Mouse (Mus musculus) heart, postnatal 10 days (tissue): Measurements from ENCODE around the gene Abca4. TPM values are rescaled to one million over a fixed set of nuclear protein-coding genes. Genes with fewer than 3 reads are reported as not detected.

ENCODE experiments used
- DNase-seq, 2 experiments: peaks; one replicate each; pipeline ENCODE4 v3.0.0; 2021
- intact Hi-C: fragments of 180-260 bp; cut with DNase I; formaldehyde crosslinking; loops from one replicate; pipeline ENCODE4 v1.15.1; 2025
- total RNA-seq, 2 experiments: library from RNA; stranded (reverse); gene quantifications; 2 replicates each; pipeline ENCODE4 v1.2.3; 2021

Abca4 gene
- total RNA-seq, 2 experiments from 2014 or later = 4.5 to 5.3 TPM

GRCm38 (mm10) chr3:122103864-122104808, 59.9 kb downstream of the Abca4 start:
- intact Hi-C loops = loop anchor here (1.0 to 2.0 kb wide), 5 partner anchors 16 to 219 kb away; no protein-coding TSS in a partner anchor
- DNase-seq = peak; percentile 88 to 95

- intact Hi-C loops = no loop called here
- no peak for DNase-seq
Measured at GRCm38 (mm10) chr3:122106920-122107319, 62.7 kb downstream of the Abca4 start.

DNA sequence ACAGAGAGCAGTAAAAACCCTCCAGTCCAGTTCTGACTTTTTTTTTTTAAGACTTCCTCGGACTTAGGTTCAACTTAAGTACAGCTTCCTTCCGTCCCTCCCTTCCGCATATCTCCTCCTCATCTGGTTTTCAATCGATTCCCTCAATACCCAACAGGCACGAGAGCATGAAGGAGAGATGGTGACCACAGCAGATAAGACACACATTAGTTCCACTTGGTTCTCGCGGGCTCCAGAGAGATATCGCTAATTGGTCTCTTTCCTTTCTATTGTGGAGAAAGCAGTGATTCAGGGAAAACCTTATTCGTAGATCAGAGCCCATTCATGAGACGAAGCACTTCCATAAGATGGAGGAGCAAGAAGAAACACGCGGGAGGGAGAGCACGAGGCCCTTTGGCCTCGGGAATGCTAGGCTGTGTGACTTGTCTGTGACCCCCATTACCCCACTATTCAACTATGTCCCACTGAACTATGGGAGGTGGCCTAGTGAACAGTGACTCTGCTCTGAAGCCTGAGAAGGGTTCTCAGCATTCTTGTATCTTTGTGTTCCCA, 63.5 kb downstream of the Abca4 start:
- DNase-seq = no peak
- intact Hi-C loops = no loop called here

DNA sequence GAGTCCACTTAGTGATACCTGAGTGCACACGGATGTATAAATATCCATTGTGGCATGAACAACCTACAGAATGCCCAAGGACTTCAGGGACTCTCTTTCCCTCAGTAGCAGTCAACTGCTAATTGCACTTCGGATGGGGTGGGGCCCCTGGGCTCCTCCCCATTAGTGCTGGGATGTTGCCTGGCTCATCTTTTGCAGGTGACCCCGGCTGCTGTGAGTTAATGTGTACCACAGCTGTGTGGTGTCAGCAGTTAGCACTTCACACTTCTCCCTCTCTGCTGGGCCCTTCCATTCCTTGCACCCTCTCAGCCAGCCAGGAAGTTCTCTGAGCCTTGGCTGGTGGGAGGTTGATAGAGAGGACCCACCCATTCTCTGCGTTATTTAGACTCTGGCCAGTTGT, 65.2 kb downstream of the Abca4 start:
- intact Hi-C loops = no loop called here
- no peak for DNase-seq

DNA sequence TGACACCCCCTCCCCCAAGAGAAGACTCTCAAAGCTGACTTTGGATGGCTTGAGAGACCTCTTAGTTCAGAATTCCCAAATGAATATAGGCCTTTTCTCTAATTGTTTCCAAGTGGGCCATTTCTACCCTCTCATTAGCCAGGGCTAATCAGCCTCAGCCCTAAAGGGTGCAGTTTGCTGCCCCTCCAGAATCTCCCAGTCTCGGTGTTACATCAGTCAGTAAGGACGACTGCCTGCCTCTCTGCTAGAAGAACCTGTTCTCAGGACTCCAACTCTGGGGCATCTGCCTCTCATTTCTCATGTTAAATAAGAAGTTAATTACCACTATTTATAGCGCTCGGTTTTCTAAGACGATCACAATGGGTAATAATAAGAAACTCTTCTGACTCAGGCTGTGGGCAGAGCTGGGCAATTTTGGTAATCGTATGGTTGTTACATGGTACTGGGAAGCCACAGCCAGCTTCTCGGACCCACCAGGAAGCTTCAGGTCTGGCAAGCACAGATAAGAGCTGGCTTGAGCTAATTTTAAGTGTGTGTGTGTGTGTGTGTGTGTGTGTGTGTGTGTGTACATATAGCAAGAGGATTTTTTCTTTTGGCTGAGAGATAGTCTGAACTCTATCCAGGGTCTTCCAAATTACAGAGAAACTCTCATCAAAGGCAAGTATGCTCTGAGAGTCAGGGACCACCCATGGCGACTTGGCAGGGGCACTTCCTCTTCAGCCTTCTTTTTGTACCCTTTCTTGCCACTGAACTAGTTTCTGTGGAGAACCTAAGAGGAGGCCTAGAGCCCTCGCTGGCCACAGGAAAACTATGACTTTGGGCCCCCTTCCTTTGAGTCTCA, 67.1 kb downstream of the Abca4 start:
- DNase-seq = no peak
- intact Hi-C loops = no loop called here

DNA sequence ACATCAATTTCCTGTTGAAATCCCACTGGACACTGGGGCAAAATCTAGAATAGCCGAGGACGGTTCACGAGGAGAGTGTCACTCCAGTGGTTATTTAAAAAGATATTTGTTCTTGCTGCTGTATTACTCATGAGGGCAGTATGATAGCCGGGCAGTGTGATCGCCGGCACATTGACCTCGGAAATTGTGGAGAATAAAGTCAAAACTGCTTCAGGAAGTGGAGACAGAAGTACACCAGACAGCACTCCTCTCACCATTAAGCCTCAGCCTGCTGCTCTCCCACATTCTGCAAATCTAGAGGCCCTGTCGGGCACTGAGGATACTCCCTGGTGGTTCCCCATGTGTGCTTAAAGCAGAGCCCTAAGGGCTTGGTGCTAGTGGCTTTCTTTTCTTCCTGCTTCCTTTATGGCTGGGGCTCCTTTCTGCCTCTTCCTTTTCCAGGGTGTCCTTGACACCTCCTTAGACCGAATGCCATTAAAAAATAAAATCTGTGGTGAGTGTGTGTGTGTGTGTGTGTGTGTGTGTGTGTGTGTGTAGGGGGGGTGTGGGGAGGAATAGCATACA, 74.5 kb downstream of the Abca4 start:
- no peak for DNase-seq
- intact Hi-C loops = no loop called here

DNA sequence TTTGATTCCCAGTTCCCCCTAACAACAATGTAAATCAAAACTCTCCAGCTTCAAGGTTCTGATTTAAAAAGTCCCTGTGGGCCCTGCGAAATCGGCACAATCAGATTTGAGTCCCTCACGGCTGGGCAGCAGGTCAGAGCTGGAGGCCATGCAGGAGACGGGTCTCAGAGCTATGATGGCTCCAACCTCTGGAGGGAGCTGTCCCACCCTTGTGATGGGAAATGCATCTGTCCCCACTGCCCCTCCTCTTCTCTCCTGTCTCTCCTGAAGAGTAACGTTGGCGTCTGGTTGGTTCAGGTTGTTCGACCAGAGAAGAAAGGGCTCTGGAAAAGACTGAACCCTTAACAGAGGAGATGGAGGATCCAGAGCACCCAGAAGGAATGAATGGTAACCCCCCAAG, 75.5 kb downstream of the Abca4 start:
- no peak for DNase-seq
- intact Hi-C loops = loop anchor here (1.0 to 2.0 kb wide), 3 partner anchors 15 to 151 kb away; no protein-coding TSS in a partner anchor

DNA sequence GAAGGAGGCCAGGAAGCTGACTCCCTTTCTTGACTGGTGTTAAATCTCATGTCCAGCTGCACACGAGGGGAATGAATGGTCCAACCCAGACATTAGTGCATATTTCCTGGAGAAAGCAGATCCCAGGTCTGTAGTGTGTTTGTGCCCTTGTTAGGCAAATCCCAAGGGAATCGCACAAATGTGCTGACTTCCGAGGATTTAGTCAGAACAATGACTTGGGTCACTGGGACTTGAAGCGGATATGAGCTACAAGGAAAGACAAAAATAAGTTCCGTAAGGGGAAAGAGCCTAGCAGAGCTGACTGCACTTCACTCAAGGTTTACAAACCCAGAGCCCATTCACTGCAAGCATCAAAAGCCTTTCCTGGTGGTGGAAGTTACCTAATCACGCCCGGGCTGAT, 76.0 kb downstream of the Abca4 start:
- intact Hi-C loops = loop anchor here (1.0 to 2.0 kb wide), 3 partner anchors 16 to 151 kb away; no protein-coding TSS in a partner anchor
- peak; percentile 53 to 63 for DNase-seq

DNA sequence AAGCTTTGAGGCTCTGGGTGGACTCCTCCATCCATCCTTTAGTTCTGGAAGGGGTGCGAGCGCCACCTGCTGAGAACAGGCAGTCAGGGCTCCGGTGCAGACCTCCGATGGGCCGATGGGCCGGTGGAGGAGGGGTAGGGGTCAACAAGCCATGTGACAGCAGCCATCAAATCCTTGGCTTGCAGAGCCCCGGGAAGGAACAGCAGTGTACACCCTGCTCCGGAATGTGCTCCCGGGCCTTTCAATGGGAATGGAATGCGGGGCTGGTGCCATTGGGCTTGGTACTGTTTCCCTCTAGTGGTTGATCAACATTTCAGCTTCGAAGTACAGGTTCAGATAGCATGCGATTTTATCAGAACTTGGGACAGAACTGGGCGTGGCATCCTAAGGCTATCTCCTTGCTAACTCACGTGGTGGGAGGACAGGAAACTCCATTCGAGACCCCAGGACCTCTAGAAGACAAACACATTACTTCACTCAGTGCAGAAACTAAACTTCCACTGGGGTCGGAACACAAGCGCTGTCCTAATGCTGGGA, 78.0 kb downstream of the Abca4 start:
- intact Hi-C loops = loop anchor here (1.0 kb wide), 2 partner anchors 18 to 237 kb away; no protein-coding TSS in a partner anchor
- peak; percentile 97 to 99 for DNase-seq

GRCm38 (mm10) chr3:122122838-122123237, 78.6 kb downstream of the Abca4 start:
- intact Hi-C loops = loop anchor here (1.0 kb wide), 2 partner anchors 17 to 238 kb away; no protein-coding TSS in a partner anchor
- DNase-seq = no peak

DNA sequence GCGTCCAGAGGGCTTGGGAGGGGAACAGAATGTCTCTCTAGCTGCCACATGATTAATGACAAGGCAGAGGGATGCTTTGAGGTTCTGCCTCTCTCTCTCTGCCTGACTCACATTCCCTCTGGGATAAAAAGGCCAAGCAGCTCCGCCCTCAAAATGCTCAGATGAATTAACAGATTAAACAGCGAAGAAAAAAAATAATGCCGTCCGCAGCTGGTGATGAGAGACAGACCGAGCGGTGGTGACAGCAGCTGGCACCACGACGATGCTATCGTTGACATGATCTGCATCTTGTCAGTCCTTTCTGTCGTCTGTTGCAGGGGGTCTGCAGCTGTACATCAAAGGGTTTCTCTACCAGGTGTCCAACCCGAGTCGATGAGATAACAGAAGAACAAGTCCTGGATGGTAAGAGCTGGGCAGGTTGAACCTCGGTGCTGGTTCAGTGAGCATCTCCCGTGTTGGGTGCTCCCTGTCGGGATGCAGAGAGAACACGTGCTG, 84.8 kb downstream of the Abca4 start:
- no peak for DNase-seq
- intact Hi-C loops = no loop called here

DNA sequence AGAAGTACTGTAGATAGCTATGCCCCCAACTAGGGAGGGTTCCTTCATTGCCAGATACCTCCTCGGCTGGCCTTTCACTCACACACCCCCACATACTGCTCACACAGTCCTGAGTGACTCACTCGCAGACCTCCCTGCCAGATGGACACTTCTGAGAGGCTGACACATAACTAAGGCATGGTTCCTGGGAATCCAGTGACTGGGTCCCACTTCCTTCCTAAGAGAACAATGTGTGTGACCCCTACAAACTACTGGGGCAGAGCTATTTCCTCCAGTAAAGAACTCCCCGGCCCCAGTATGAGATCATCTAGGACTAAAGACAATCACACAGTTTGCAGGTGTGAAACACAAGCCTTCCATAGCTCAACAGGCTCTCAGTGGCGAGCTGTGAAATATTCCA, 86.5 kb downstream of the Abca4 start:
- intact Hi-C loops = loop anchor here (10.0 kb wide), 1 partner anchor 596 kb away; the partner anchor contains the start of gene Slc44a3
- peak; percentile 71 to 78 for DNase-seq

GRCm38 (mm10) chr3:122131633-122132032, 87.4 kb downstream of the Abca4 start:
- intact Hi-C loops = loop anchor here (10.0 kb wide), 1 partner anchor 597 kb away; the partner anchor contains the start of gene Slc44a3
- no peak for DNase-seq

GRCm38 (mm10) chr3:122133255-122133654, 89.0 kb downstream of the Abca4 start:
- intact Hi-C loops = loop anchor here (10.0 kb wide), 1 partner anchor 598 kb away; the partner anchor contains the start of gene Slc44a3
- no peak for DNase-seq

GRCm38 (mm10) chr3:122133840-122134239, 89.6 kb downstream of the Abca4 start:
- intact Hi-C loops = loop anchor here (10.0 kb wide), 1 partner anchor 599 kb away; the partner anchor contains the start of gene Slc44a3
- no peak for DNase-seq

DNA sequence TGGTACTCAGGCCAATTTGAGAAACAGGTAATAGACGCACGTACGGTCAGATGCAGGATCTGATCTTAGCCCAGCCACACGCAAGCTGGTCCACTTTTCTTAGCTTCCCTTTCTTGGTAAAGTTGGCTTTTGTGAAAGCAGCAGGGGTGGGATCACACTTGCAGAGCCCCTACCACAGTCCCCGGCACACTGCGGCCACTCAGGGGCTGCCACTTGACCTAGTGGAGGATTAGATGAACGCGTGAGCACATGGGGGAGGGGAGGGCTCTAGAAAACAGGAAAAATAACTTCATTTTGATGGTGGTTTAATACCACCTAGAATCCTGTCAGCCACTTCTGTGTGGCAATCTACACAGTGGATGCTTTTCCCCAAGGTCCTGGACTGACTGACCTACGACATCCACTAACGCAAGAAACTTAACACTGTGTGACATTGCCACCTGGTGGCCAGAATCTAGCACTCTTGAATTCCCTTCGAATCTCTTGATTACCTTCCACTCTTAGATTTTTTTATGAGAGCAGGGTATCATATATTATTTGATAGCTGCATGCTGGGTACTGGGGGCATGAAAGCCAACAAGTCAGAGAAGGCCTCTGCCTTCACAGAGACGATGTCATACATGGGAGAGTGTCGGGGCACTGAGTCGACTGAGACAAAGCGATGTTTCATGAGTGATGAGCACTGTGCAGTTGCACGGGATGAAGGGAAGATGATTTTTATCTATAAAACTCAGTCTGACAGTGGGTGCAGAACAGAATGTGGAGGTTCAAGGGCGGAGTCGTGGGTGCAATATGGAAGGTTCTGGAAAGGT, 96.6 kb downstream of the Abca4 start:
- DNase-seq = peak; percentile 79 to 86
- intact Hi-C loops = loop anchor here (1.0 to 10.0 kb wide), 6 partner anchors 18 to 494 kb away; no protein-coding TSS in a partner anchor

DNA sequence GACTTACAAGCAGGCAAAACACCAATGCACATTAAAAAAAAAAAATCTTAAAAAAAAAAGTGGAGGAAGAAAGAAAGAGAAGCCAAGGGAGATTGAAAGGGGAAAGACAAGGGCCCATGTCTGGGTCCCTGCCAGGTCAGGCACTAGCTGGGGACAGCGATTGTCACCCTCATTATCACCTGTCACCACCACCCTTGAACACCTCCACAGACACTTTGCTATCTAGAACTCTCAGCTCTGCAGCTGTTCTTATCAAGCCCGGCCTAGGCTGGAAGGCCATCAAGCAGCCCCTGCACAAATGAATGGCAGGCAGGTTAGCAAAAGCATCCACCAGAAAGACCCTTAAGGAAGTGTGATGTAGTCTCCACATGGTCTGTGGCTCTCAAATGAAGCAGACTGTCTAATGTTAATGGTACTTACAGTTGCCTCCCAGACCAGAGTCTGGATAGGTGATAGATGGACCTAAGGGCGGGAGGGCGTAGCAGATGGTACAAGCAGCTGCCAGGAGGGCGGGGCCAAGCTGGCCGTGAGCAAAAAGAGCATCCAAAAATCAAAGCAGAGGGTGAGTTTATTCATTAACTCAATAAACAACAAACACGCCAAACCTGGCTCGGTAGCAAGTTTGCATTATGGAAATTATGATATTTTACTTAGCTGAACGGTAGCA, 98.1 kb downstream of the Abca4 start:
- DNase-seq = peak; percentile 67 to 80

DNA sequence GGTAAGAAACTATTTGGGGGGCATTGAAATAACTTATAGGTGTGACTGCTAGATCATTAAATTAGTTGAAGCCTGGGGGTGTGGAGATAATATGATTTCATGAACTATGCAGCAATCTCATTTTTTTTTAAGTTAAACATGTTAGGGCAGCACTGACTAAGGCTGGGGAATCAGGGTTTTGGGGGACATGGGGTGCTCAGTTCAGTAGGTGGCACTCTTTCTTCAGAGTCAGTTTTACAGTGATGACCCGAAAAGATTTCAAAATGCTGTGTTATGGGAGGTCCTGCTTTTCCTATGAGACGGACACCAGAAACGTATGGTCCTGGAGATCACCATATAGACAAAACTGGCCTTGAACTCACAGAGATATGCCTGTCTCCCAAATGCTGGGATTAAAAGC, 99.2 kb downstream of the Abca4 start:
- intact Hi-C loops = loop anchor here (10.0 kb wide), 2 partner anchors 369 to 491 kb away; no protein-coding TSS in a partner anchor
- no peak for DNase-seq

More for the DNA sequence above, 98.1 kb downstream of the Abca4 start:
- intact Hi-C loops = loop anchor here (10.0 kb wide), 2 partner anchors 368 to 492 kb away; no protein-coding TSS in a partner anchor
